Mouse (Mus musculus) heart, embryonic 15.5 days (tissue): ENCODE results near the gene Smurf1. TPM values are rescaled to one million over a fixed set of nuclear protein-coding genes. Genes with fewer than 3 reads are reported as not detected.

ENCODE experiments used
- ATAC-seq: fragments of 200-750 bp; cut with Nextera tagmentation; replicated peaks from 2 replicates; pipeline ENCODE4 v1.8.0; 2017; ENCODE audit warnings: low read depth, moderate TSS enrichment; ENCODE audit not compliant: insufficient number of reproducible peaks, insufficient read depth, low FRiP score
- H3K27ac ChIP-seq: fragments of 300-500 bp; sonication (generic); 2 replicates; pipeline ENCODE4 v1.5.1; 2015; ENCODE audit warnings: mild to moderate bottlenecking, inconsistent platforms
- H3K27me3 ChIP-seq: fragments of 300-500 bp; sonication (generic); 2 replicates; pipeline ENCODE4 v1.6.1; 2015; ENCODE audit warnings: inconsistent platforms
- H3K36me3 ChIP-seq: fragments of 300-500 bp; sonication (generic); 2 replicates; pipeline ENCODE4 v1.6.1; 2015; ENCODE audit warnings: mild to moderate bottlenecking, inconsistent platforms
- H3K4me1 ChIP-seq: fragments of 300-500 bp; sonication (generic); replicated peaks from 2 replicates; pipeline ENCODE4 v1.6.1; 2015; ENCODE audit warnings: inconsistent platforms
- H3K4me2 ChIP-seq: fragments of 300-500 bp; sonication (generic); 2 replicates; pipeline ENCODE4 v1.6.1; 2015; ENCODE audit warnings: inconsistent platforms, mild to moderate bottlenecking, moderate library complexity
- H3K4me3 ChIP-seq: fragments of 300-500 bp; sonication (generic); 2 replicates; pipeline ENCODE4 v1.5.1; 2015; ENCODE audit warnings: mild to moderate bottlenecking, inconsistent platforms
- H3K9ac ChIP-seq: fragments of 300-500 bp; sonication (generic); 2 replicates; pipeline ENCODE4 v1.6.1; 2015; ENCODE audit warnings: mild to moderate bottlenecking, inconsistent platforms
- H3K9me3 ChIP-seq: fragments of 300-500 bp; sonication (generic); replicated peaks from 2 replicates; pipeline ENCODE4 v1.6.1; 2016; ENCODE audit warnings: inconsistent platforms
- WGBS: fragments of 180-500 bp; shearing (Covaris S2); methylation state at CpG from one replicate; pipeline ENCODE4 v1.1.7; 2015; ENCODE audit warnings: mixed read lengths; 5-methylcytosine and 5-hydroxymethylcytosine counted together
- polyA plus RNA-seq: library from polyadenylated mRNA; unstranded; fragments of >200 nt; fragmentation: Nextera tagmentation; extraction: Ambion mirVana; gene quantifications from 2 replicates; pipeline ENCODE4 v1.2.1, GENCODE M21; 2015

Gene Smurf1
- polyA plus RNA-seq, 1 experiment from 2014 or later, result 11.3 TPM

DNA sequence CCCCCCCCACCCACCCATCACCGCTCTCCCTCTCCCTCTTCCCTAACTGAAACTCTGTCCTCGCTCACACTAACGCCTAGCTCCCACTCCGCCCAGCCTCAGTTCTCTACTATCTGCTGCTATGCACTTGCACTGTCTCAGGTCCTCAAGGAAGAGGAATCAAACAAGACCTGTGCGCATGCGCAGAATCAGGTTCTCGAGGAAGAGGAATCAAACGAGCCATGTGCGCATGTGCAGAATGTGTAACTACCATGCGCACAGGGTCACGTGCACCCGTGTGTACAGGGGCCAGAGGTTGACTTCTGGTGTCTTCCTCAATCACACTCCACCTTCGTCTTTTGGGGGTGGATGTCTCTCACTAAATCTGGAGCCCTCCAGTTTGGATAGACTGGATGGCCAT lies 21.9 kb upstream of the Smurf1 start:
- H3K36me3 ChIP-seq, result no peaks in the 10 kb centered on the region
- H3K4me3 ChIP-seq, result no peak overlapping the region
- ATAC-seq, result no peak
- no peaks in the 10 kb centered on the region for H3K27me3 ChIP-seq
- H3K4me2 ChIP-seq, result no peak overlapping the region
- H3K9me3 ChIP-seq, result peaks cover 4% of the 10 kb centered on the region; the same call in 1 of the 2 replicates
- no peaks in the 10 kb centered on the region for H3K4me1 ChIP-seq
- no peak overlapping the region for H3K9ac ChIP-seq
- 93% methylated on average over 13 of the region's 13 CpGs for WGBS
- H3K27ac ChIP-seq, result no peak overlapping the region

DNA sequence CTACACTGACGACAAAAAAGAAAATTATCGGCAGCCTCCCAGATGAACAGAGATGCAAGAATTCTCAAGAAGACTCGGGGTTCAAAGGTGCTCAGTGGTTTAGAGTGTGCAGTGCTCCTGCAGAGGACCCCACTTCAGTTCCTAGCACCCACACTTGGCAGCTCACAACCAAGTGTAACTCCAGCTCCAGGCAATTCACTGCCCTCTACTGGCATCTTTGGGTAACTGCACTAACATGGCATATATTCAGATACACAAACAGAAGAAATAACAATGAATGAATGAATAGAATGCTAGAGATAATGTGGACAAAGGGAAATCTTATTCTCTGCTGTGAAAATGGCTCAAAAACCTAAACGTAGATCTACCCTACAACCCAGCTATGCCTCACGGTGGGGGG lies 19.2 kb upstream of the Smurf1 start:
- Histone ChIP-seq H3K4me1 (no peaks in the 10 kb centered on the region), H3K9ac (no peak overlapping the region), H3K4me2 (no peak overlapping the region), H3K4me3 (no peak overlapping the region), H3K9me3 (peaks cover 4% of the 10 kb centered on the region; the same call in 1 of the 2 replicates), H3K36me3 (no peaks in the 10 kb centered on the region), H3K27ac (no peak overlapping the region), H3K27me3 (no peaks in the 10 kb centered on the region)
- no peak for ATAC-seq
- 92% methylated on average over 5 of the region's 5 CpGs for WGBS

DNA sequence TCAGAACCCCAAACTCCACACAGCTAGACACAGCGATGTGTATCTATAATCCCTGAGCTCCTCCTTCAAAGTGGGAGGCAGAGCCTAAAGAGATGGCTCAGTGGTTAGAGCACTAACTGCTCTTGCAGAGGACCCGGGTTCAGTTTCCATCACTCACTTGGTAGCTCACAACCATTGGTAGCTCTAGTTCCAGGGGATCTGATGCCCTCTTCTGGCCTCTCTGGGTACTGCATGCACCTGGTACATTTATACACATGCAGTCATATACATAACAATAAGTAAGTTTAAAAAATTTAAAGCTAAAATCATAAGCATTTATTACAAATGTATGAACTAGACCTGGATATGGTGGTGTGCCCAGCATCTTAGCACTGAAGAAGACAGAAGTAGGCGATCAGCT lies 17.6 kb upstream of the Smurf1 start:
- Histone ChIP-seq H3K27ac (no peak overlapping the region), H3K9me3 (peaks cover 4% of the 10 kb centered on the region; the same call in 1 of the 2 replicates), H3K27me3 (no peaks in the 10 kb centered on the region), H3K4me3 (no peak overlapping the region), H3K4me1 (peaks cover 8% of the 10 kb centered on the region), H3K36me3 (no peaks in the 10 kb centered on the region), H3K4me2 (no peak overlapping the region), H3K9ac (no peak overlapping the region)
- WGBS, result 91% methylated on average over 3 of the region's 3 CpGs
- no peak for ATAC-seq

DNA sequence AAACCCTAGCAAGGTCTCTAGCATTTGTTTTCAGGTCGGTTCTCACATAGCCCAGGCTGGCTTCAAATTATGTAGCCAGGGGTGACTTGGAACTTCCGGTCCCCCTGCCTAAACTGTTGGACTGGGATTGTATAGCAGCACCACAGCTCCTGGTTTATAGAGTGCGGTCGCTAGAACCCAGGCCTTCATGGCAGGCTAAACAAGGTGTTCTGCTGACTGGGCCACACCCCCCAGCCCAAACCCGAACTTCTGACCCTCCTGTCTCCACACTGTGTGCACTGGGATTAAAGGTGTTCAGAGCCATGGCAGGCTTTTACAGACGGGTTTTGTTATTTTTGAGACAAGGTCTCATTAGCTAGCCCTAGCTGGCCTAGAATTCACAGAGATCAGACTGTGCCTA lies 13.5 kb upstream of the Smurf1 start:
- H3K9me3 ChIP-seq, result peaks cover 4% of the 10 kb centered on the region; the same call in 1 of the 2 replicates
- WGBS, result 74% methylated on average over 6 of the region's 6 CpGs
- H3K4me2 ChIP-seq, result no peak overlapping the region
- H3K27ac ChIP-seq, result peak overlapping the region; percentile 60
- H3K27me3 ChIP-seq, result no peaks in the 10 kb centered on the region
- H3K4me1 ChIP-seq, result peaks cover 9% of the 10 kb centered on the region
- no peak overlapping the region for H3K9ac ChIP-seq
- H3K4me3 ChIP-seq, result no peak overlapping the region
- no peak for ATAC-seq
- no peaks in the 10 kb centered on the region for H3K36me3 ChIP-seq

DNA sequence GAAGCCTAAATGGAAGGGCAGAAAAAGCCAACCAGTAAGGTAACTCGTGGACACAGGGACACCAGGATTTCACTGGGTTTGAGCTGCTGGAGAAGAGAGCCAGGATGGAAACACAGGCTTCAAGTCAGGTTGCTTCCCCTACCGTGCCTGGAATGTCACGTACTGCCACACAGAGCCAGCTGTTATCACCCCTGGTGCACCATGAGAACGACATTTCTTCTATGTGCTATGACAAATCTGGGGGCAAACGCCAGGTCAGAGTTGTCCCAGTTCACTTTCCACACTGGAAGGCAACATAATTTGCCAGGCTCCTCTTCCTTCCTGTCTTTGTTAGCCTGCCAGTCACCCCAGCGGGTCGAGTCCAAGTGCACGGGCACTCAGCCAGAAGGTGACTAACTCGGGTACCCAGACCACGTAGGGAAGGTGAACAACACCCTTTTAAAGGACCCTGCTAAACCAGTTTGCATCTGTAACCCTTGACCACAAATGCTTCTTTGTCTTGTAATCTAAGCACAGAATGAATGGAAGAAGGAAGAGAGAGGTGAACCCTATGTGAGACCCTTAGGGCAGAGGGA lies 13.0 kb upstream of the Smurf1 start:
- Histone ChIP-seq H3K9ac (no peak overlapping the region), H3K4me3 (no peak overlapping the region), H3K4me2 (peak overlapping the region; percentile 21; the same call in 1 of the 2 replicates), H3K9me3 (peaks cover 4% of the 10 kb centered on the region; the same call in 1 of the 2 replicates), H3K4me1 (peaks cover 9% of the 10 kb centered on the region), H3K27ac (peak overlapping the region; percentile 60), H3K36me3 (no peaks in the 10 kb centered on the region), H3K27me3 (no peaks in the 10 kb centered on the region)
- peak; percentile 72; the same call in 1 of the 2 replicates for ATAC-seq
- 31% methylated on average over 10 of the region's 10 CpGs for WGBS

DNA sequence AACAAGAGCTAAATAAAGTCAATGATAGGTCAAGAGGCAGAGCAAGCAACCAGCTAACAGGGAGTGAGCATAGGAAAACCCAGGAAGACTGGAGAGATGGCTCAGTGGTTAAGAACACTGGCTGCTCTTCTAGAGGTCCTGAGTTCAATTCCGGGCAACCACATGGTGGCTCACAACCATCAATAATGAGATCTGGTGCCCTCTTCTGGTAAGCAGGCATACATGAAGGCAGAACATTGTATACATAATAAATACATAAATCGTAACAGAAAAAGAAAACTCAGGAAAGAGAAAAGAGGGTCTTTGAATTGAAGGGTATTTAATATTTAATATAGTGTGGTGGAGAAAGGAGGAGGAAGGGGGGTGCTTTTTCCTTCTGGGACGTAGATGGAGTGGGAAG lies 5.6 kb upstream of the Smurf1 start:
- 82% methylated on average over 3 of the region's 3 CpGs for WGBS
- Histone ChIP-seq H3K9me3 (no peaks in the 10 kb centered on the region), H3K9ac (no peak overlapping the region), H3K4me2 (no peak overlapping the region), H3K27me3 (0 out of 2 replicates have a peak, but pooled peaks cover 4% of the 10 kb centered on the region), H3K4me1 (no peaks in the 10 kb centered on the region), H3K4me3 (no peak overlapping the region), H3K36me3 (no peaks in the 10 kb centered on the region), H3K27ac (no peak overlapping the region)
- ATAC-seq, result no peak

DNA sequence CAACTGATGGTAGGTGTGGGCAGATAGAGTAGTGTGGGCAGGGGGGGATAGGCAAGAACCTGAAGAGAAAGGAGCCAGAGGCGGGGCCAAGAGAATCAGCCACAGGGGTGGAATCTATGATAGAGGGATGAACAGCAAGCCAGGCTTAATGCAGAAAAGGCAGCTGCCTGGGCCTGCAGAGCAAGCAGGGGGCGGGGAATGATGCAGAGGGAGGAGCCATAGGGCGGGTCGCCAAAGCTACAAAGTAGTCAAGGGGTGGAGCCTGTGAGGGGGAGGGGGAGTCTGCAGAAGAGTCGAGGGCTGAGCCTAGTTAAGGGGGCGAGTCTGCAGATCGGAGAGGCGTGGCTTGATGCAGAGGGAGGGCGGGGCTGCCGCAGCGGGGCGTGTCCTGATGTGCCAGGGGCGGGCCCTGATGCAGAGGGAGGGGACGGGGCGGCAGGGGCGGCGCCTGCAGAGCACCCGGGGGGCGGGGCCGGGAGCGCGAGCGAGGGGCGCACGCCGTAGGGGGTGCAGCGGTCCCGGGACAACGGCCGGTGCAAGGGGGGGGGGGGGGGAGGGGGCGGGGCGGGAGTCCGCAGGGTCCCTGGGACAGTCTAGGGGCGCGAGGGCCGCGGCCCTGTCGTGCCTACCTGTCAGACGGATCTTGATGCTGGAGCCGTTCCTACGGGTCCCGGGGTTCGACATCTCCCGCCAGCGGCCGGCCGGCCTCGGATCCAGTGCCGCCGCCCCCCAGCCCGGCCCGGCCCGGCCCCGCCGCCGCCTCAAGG lies 592 bp downstream of the Smurf1 start:
- Histone ChIP-seq H3K36me3 (no peaks in the 10 kb centered on the region), H3K4me1 (peaks cover 34% of the 10 kb centered on the region), H3K9me3 (no peaks in the 10 kb centered on the region), H3K27ac (peak overlapping the region; percentile 96), H3K4me2 (peak overlapping the region; percentile 74), H3K4me3 (peak overlapping the region; percentile 91), H3K9ac (peak overlapping the region; percentile 97), H3K27me3 (0 out of 2 replicates have a peak, but pooled peaks cover 4% of the 10 kb centered on the region)
- peak; percentile 66 for ATAC-seq
- under 1% methylated on average over 23 of the region's 56 CpGs for WGBS

DNA sequence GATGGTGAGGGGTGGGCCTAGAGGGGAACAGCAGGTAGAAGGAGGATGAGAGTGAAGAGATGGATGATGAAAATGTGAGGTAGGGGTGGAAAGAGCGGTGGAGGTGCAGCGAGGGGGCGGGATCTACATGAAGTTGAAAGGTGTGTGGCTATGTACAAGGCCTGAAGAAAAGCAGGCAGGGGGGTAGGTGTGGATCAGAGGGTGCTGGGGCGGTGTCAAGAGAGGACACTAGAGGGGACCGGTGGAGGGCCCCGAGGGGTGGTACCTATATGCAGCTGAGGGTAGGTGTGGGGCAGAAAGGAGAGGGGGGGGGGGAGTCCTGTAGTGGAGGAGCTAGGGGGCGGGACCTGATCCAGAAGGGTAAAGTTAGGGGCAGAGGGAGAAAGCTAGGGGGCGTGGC lies 1.2 kb downstream of the Smurf1 start:
- peak overlapping the region; percentile 91 for H3K4me3 ChIP-seq
- H3K4me2 ChIP-seq, result peak overlapping the region; percentile 74
- no peak overlapping the region for H3K9ac ChIP-seq
- peak; percentile 31 for ATAC-seq
- H3K27me3 ChIP-seq, result 0 out of 2 replicates have a peak, but pooled peaks cover 4% of the 10 kb centered on the region
- peaks cover 35% of the 10 kb centered on the region for H3K4me1 ChIP-seq
- no peaks in the 10 kb centered on the region for H3K9me3 ChIP-seq
- WGBS, result 32% methylated on average over 8 of the region's 8 CpGs
- H3K36me3 ChIP-seq, result no peaks in the 10 kb centered on the region
- H3K27ac ChIP-seq, result peak overlapping the region; percentile 96

DNA sequence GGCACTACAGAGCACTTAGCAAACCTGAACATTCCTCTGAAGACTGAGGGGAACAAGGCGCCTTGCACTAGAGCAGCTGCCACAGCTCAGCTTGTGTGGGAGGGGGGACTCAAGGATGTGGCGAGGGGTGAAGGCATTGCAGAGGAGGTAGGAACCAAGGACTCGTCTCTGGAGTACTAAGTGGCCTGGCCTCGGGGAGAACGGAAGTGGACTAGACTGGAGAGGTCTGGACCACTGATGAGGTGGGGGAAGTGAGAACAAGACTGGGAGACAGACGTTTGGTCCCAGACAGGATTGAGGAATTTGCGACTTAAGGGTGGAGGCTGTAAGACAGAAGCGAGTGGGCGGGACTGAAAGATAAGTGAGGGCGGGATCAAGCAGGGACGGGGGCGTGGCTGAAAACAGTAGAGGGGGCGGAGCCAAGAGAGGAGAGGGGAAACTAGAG lies 1.8 kb downstream of the Smurf1 start:
- no peaks in the 10 kb centered on the region for H3K9me3 ChIP-seq
- no peak for ATAC-seq
- no peaks in the 10 kb centered on the region for H3K36me3 ChIP-seq
- H3K4me1 ChIP-seq, result peaks cover 41% of the 10 kb centered on the region
- 0 out of 2 replicates have a peak, but pooled peaks cover 4% of the 10 kb centered on the region for H3K27me3 ChIP-seq
- 10% methylated on average over 13 of the region's 13 CpGs for WGBS
- H3K27ac ChIP-seq, result peak overlapping the region; percentile 96
- peak overlapping the region; percentile 0; the same call in 1 of the 2 replicates for H3K9ac ChIP-seq
- H3K4me2 ChIP-seq, result peak overlapping the region; percentile 74
- H3K4me3 ChIP-seq, result peak overlapping the region; percentile 29

DNA sequence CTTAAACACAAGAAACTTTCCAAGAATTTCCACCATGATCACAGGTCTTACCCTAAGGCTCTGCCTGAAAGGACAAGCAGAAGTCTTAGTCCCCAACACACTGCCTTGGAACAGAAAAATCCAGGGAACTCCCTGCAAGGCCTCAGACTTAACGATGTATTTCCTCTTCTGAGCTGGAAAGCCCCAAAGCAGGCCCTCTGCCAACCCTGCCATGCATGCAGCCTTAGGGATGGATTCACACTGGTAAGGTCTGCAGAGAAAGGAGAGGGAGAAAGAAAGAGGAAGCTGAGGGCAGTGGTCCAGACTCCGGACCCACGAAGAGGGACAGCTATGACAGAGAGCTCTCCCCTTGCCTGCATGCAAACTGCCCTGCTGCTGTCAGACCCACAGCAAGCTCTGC lies 2.2 kb downstream of the Smurf1 start:
- WGBS, result 40% methylated on average over 3 of the region's 3 CpGs
- 0 out of 2 replicates have a peak, but pooled peaks cover 4% of the 10 kb centered on the region for H3K27me3 ChIP-seq
- H3K36me3 ChIP-seq, result no peaks in the 10 kb centered on the region
- peaks cover 45% of the 10 kb centered on the region for H3K4me1 ChIP-seq
- peak overlapping the region; percentile 64 for H3K27ac ChIP-seq
- ATAC-seq, result no peak
- peak overlapping the region; percentile 29 for H3K4me3 ChIP-seq
- peak overlapping the region; percentile 0; the same call in 1 of the 2 replicates for H3K9ac ChIP-seq
- no peaks in the 10 kb centered on the region for H3K9me3 ChIP-seq
- peak overlapping the region; percentile 74 for H3K4me2 ChIP-seq

DNA sequence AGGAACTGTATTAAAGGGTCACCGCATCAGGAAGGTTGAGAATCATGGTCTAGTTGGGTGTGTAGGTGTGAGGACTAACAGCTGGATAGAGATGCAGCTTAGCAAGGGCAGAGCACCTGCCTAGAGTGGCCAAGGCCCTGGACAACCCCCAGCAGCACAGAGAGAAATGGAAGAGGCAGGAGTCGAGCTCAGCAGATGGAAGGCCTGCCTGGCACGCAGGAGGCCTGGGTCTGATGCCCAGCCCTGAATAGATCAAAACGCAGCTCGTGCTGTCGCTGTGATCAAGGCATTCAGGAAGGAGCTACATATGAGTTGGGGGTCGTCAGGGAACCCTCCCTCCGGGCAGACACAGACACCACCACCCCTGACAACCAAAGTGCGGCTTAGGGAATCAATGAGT lies 7.4 kb downstream of the Smurf1 start:
- WGBS, result 84% methylated on average over 9 of the region's 9 CpGs
- peaks cover 34% of the 10 kb centered on the region for H3K4me1 ChIP-seq

More for the DNA sequence above, 7.4 kb downstream of the Smurf1 start:
- no peak overlapping the region for H3K4me3 ChIP-seq
- no peaks in the 10 kb centered on the region for H3K36me3 ChIP-seq
- no peak overlapping the region for H3K9ac ChIP-seq
- H3K27me3 ChIP-seq, result no peaks in the 10 kb centered on the region
- no peak overlapping the region for H3K27ac ChIP-seq
- no peak for ATAC-seq
- no peaks in the 10 kb centered on the region for H3K9me3 ChIP-seq
- no peak overlapping the region for H3K4me2 ChIP-seq
